Mouse (Mus musculus) neural tube, embryonic 13.5 days (tissue): Measurements from ENCODE around the gene Dnase1l2. TPM values are rescaled to one million over a fixed set of nuclear protein-coding genes. Genes with fewer than 3 reads are reported as not detected.

Experiments
- polyA plus RNA-seq: library from polyadenylated mRNA; unstranded; fragments of >200 nt; fragmentation: Nextera tagmentation; extraction: Ambion mirVana; gene quantifications from 2 replicates; pipeline ENCODE4 v1.2.1, GENCODE M21; 2015

Dnase1l2 gene
- polyA plus RNA-seq, 1 experiment from 2014 or later, result 5.5 TPM

Other genes with a start within 250 kb of the Dnase1l2 start
- 17.8 and 22.0 TPM in 2 replicates for gene Tbc1d24, start 237.5 kb downstream of the Dnase1l2 start, polyA plus RNA-seq
- gene Ntn3, start 233.6 kb downstream of the Dnase1l2 start, polyA plus RNA-seq, result 5.9 TPM in 2 replicates
- 11.9 and 12.6 TPM in 2 replicates for gene Tedc2, start 222.3 kb downstream of the Dnase1l2 start, polyA plus RNA-seq
- gene Ccnf, start 191.6 kb downstream of the Dnase1l2 start, polyA plus RNA-seq, result 14.5 and 20.9 TPM in 2 replicates
- 0.31 and 0.44 TPM in 2 replicates for gene Abca17, start 92.0 kb downstream of the Dnase1l2 start, polyA plus RNA-seq
- 23.9 and 24.7 TPM in 2 replicates for gene Abca3, start 91.2 kb downstream of the Dnase1l2 start, polyA plus RNA-seq
- 307 and 315 TPM in 2 replicates for gene Rnps1, start 28.5 kb downstream of the Dnase1l2 start, polyA plus RNA-seq
- gene Eci1, start 16.5 kb downstream of the Dnase1l2 start, polyA plus RNA-seq, result 57.6 and 61.2 TPM in 2 replicates
- gene E4f1, start 27.2 kb upstream of the Dnase1l2 start, polyA plus RNA-seq, result 39.7 and 41.6 TPM in 2 replicates
- 54.9 and 57.4 TPM in 2 replicates for gene Pgp, start 27.3 kb upstream of the Dnase1l2 start, polyA plus RNA-seq
- not detected in 2 replicates for gene Bricd5, start 30.8 kb upstream of the Dnase1l2 start, polyA plus RNA-seq
- 35.7 and 36.2 TPM in 2 replicates for gene Mlst8, start 36.0 kb upstream of the Dnase1l2 start, polyA plus RNA-seq
- 35.0 and 35.3 TPM in 2 replicates for gene Caskin1, start 45.5 kb upstream of the Dnase1l2 start, polyA plus RNA-seq
- 70.1 and 82.9 TPM in 2 replicates for gene Traf7, start 84.8 kb upstream of the Dnase1l2 start, polyA plus RNA-seq
- gene Rab26, start 91.1 kb upstream of the Dnase1l2 start, polyA plus RNA-seq, result 1.5 and 1.6 TPM in 2 replicates
- 20.1 and 22.9 TPM in 2 replicates for gene Pkd1, start 106.7 kb upstream of the Dnase1l2 start, polyA plus RNA-seq
- 62.5 and 73.0 TPM in 2 replicates for gene Tsc2, start 189.5 kb upstream of the Dnase1l2 start, polyA plus RNA-seq
- gene Nthl1, start 189.6 kb upstream of the Dnase1l2 start, polyA plus RNA-seq, result 7.4 and 9.7 TPM in 2 replicates
- 35.4 and 42.6 TPM in 2 replicates for gene Slc9a3r2, start 207.2 kb upstream of the Dnase1l2 start, polyA plus RNA-seq
- not detected in 2 replicates for gene Npw, start 215.4 kb upstream of the Dnase1l2 start, polyA plus RNA-seq
- gene Zfp598, start 226.6 kb upstream of the Dnase1l2 start, polyA plus RNA-seq, result 20.9 and 22.2 TPM in 2 replicates
- 94.2 and 114 TPM in 2 replicates for gene Syngr3, start 246.8 kb upstream of the Dnase1l2 start, polyA plus RNA-seq